Mouse (Mus musculus) forebrain, embryonic 13.5 days (tissue): ENCODE measurements around the gene Hnrnph3. TPM values are rescaled to one million over a fixed set of nuclear protein-coding genes. Genes with fewer than 3 reads are reported as not detected.

Experiments
- ATAC-seq: fragments of 200-750 bp; cut with Nextera tagmentation; 2 replicates; pipeline ENCODE4 v1.8.0; 2017
- H3K27ac ChIP-seq: fragments of 300-500 bp; sonication (generic); 2 replicates; pipeline ENCODE4 v1.5.1; 2015; ENCODE audit warnings: inconsistent platforms, mild to moderate bottlenecking, moderate library complexity
- H3K27me3 ChIP-seq: fragments of 300-500 bp; sonication (generic); 2 replicates; pipeline ENCODE4 v1.6.1; 2015; ENCODE audit warnings: mild to moderate bottlenecking, inconsistent platforms
- H3K36me3 ChIP-seq: fragments of 300-500 bp; sonication (generic); 2 replicates; pipeline ENCODE4 v1.6.1; 2015; ENCODE audit warnings: mild to moderate bottlenecking, inconsistent platforms; ENCODE audit not compliant: poor library complexity, severe bottlenecking
- H3K4me1 ChIP-seq: fragments of 300-500 bp; sonication (generic); 2 replicates; pipeline ENCODE4 v1.6.1; 2015; ENCODE audit warnings: inconsistent platforms
- H3K4me2 ChIP-seq: fragments of 300-500 bp; sonication (generic); 2 replicates; pipeline ENCODE4 v1.6.1; 2015; ENCODE audit warnings: inconsistent platforms, mild to moderate bottlenecking, moderate library complexity
- H3K4me3 ChIP-seq: fragments of 300-500 bp; sonication (generic); 2 replicates; pipeline ENCODE4 v1.5.1; 2015; ENCODE audit warnings: mild to moderate bottlenecking, inconsistent platforms
- H3K9ac ChIP-seq: fragments of 300-500 bp; sonication (generic); 2 replicates; pipeline ENCODE4 v1.6.1; 2015; ENCODE audit warnings: mild to moderate bottlenecking, inconsistent platforms
- H3K9me3 ChIP-seq: fragments of 300-500 bp; sonication (generic); replicated peaks from 2 replicates; pipeline ENCODE4 v1.6.1; 2016; ENCODE audit warnings: inconsistent platforms
- WGBS: fragments of 180-500 bp; shearing (Covaris S2); methylation state at CpG from one replicate; pipeline ENCODE4 v1.1.7; 2015; 5-methylcytosine and 5-hydroxymethylcytosine counted together
- polyA plus RNA-seq: library from polyadenylated mRNA; unstranded; fragments of >200 nt; fragmentation: Nextera tagmentation; extraction: Ambion mirVana; gene quantifications from 2 replicates; pipeline ENCODE4 v1.2.1, GENCODE M21; 2015

Hnrnph3 gene
- polyA plus RNA-seq, 1 experiment from 2014 or later, result 242 TPM

DNA sequence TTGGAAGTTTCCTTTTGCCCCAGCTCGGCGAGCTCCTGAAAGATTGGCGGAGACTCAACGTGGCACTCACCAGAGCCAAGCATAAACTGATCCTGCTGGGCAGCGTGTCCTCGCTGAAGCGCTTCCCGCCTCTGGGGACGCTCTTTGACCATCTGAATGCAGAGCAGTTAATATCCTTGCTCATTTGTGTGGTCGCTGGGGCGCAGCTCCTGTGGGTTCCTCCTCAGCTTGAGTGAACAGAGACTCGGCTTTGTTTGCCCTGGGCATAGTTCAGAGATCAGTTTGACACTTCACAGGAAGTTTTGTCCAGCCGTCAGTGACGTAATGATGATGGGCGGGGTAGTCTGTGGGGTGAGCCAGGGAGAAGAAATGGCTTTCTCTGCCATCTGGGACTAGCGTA lies 52.2 kb downstream of the Hnrnph3 start:
- Histone ChIP-seq H3K27ac (no peak overlapping the region), H3K27me3 (no peaks in the 10 kb centered on the region), H3K4me3 (no peak overlapping the region), H3K36me3 (peaks cover 67% of the 10 kb centered on the region), H3K9me3 (no peaks in the 10 kb centered on the region), H3K4me2 (no peak overlapping the region), H3K9ac (no peak overlapping the region), H3K4me1 (no peaks in the 10 kb centered on the region)
- 68% methylated on average over 16 of the region's 16 CpGs for WGBS
- ATAC-seq, result no peak

DNA sequence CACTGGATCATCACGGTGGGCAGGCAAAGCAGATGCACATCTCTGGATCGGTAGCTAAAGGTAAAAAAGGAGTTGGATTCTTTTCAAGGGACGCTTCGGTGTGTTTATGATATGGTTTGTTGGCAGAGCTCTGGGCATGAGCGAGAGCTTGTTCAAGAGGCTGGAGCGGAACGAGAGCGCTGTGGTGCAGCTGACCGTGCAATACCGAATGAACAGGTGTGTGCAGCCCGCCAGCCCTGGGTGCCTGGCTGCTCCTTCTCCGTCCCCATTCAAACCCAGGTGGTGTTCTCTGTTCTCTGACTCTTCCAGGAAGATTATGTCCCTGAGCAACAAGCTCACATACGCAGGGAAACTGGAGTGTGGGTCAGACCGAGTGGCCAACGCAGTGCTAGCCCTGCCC lies 57.7 kb downstream of the Hnrnph3 start:
- H3K9me3 ChIP-seq, result no peaks in the 10 kb centered on the region
- H3K27me3 ChIP-seq, result no peaks in the 10 kb centered on the region
- no peak for ATAC-seq
- H3K4me1 ChIP-seq, result no peaks in the 10 kb centered on the region
- peaks cover 92% of the 10 kb centered on the region for H3K36me3 ChIP-seq
- H3K9ac ChIP-seq, result no peak overlapping the region
- H3K4me3 ChIP-seq, result no peak overlapping the region
- H3K27ac ChIP-seq, result no peak overlapping the region
- H3K4me2 ChIP-seq, result no peak overlapping the region
- WGBS, result 97% methylated on average over 15 of the region's 15 CpGs

DNA sequence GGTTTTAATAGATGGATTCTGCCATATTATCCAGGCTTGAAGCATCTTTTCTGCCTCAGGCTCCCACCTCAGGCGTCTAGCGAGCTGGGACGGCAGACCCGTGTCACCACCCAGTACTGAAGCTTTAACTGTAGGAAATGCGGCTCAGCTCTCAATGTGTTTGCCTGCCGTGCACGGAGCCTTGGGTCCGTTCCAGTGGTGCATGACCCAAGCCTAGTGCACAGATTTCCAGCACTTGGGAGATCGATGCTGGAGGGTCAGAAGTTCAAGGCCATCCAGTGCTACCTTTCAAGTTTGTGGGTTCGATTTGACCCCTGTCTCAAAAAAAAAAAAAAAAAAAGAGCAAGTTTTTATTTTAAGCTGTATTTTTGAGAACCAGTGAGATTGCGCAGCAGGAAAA lies 58.2 kb downstream of the Hnrnph3 start:
- Histone ChIP-seq H3K4me2 (no peak overlapping the region), H3K36me3 (peaks cover 92% of the 10 kb centered on the region)
- ATAC-seq, result no peak

More for the DNA sequence above, 58.2 kb downstream of the Hnrnph3 start:
- Histone ChIP-seq H3K4me1 (no peaks in the 10 kb centered on the region), H3K9ac (no peak overlapping the region), H3K4me3 (no peak overlapping the region), H3K27me3 (no peaks in the 10 kb centered on the region), H3K9me3 (no peaks in the 10 kb centered on the region), H3K27ac (no peak overlapping the region)
- WGBS, result 95% methylated on average over 11 of the region's 11 CpGs

Other genes starting within 250 kb of the Hnrnph3 start
- gene Ccar1, start 231.9 kb downstream of the Hnrnph3 start, polyA plus RNA-seq, result 145 and 146 TPM in 2 replicates
- 29.2 and 32.1 TPM in 2 replicates for gene Tet1, start 115.2 kb downstream of the Hnrnph3 start, polyA plus RNA-seq
- gene Slc25a16, start 103.6 kb downstream of the Hnrnph3 start, polyA plus RNA-seq, result 14.0 and 15.0 TPM in 2 replicates
- gene Dna2, start 77.2 kb downstream of the Hnrnph3 start, polyA plus RNA-seq, result 16.4 and 18.6 TPM in 2 replicates
- gene Rufy2, start 44.0 kb downstream of the Hnrnph3 start, polyA plus RNA-seq, result 45.2 and 47.3 TPM in 2 replicates
- 0.83 and 1.2 TPM in 2 replicates for gene Pbld2, start 98 bp upstream of the Hnrnph3 start, polyA plus RNA-seq
- gene Pbld1, start 35.9 kb upstream of the Hnrnph3 start, polyA plus RNA-seq, result 1.7 and 1.8 TPM in 2 replicates
- gene Atoh7, start 75.4 kb upstream of the Hnrnph3 start, polyA plus RNA-seq, result 0.63 and 1.0 TPM in 2 replicates
- 0.16 TPM in 1 of 2 replicates, not detected in the other for gene Mypn, start 179.7 kb upstream of the Hnrnph3 start, polyA plus RNA-seq
- 33.6 and 38.1 TPM in 2 replicates for gene Herc4, start 219.6 kb upstream of the Hnrnph3 start, polyA plus RNA-seq